In genomic region chr3:100762895-100763294, GRCm38 (mm10) we compare ENCODE assay signal across 22 mouse cellular contexts.
DNase-seq lines count a peak whose midpoint lies in the region; ATAC-seq and TF ChIP-seq lines count a peak whose summit lies in the region.
"Had no signal": no experiment of that assay in that cellular context is flagged by ENCODE, and none has a peak within 500 bp of the region (broad histone marks: within the 10 kb centered on the region; RNA-seq: fewer than 3 reads in every experiment).

No protein-coding gene starts in this region.

- ATAC-seq in embryonic facial prominence, embryonic 14.5 days (ENCODE audit: low read depth): no peak
- ATAC-seq in stomach, postnatal 0 days (ENCODE audit: low FRiP score, low TSS enrichment): 0 out of 2 replicates have a peak, but pooled peaks have one; percentile 29
- ATAC-seq: activated CD4-positive, CD25-positive, alpha-beta regulatory T cell, adult 4 months; CD4-positive, CD25-positive, alpha-beta regulatory T cell, adult 4 months; Patski had no signal

- no peak overlapping the region for H3K27ac ChIP-seq in embryonic facial prominence, embryonic 14.5 days (replicated peaks; ENCODE audit: low read depth, low read length)
- no peak overlapping the region for H3K27ac ChIP-seq in embryonic facial prominence, embryonic 10.5 days (replicated peaks)
- H3K27ac ChIP-seq in stomach, postnatal 0 days (replicated peaks): no peak overlapping the region

- no peaks in the 10 kb centered on the region for H3K27me3 ChIP-seq in embryonic facial prominence, embryonic 14.5 days (replicated peaks; ENCODE audit: control insufficient read depth, insufficient read depth, low read length)
- H3K27me3 ChIP-seq in embryonic facial prominence, embryonic 10.5 days (replicated peaks; ENCODE audit: low read depth, poor library complexity, severe bottlenecking): no peaks in the 10 kb centered on the region
- no peaks in the 10 kb centered on the region for H3K27me3 ChIP-seq in stomach, postnatal 0 days (ENCODE audit: control insufficient read depth, insufficient read depth, low read length)
- H3K27me3 ChIP-seq: CH12.LX had no signal

- no peak for TF ChIP-seq CTCF in stomach, postnatal 0 days (IDR thresholded peaks at IDR 0.05; ENCODE audit: low read depth)

- peak; percentile 57 for DNase-seq in embryonic facial prominence, embryonic 14.5 days (ENCODE audit: low spot score)
- no peak for DNase-seq in embryonic facial prominence, embryonic 10.5 days (ENCODE audit: low spot score)
- DNase-seq in fat pad, adult 2 months (ENCODE audit: extremely low read depth, low read depth, low spot score): peak; percentile 83
- DNase-seq in gonadal fat pad, adult 2 months (ENCODE audit: low read depth): peak; percentile 90
- no peak for DNase-seq in stomach, postnatal 0 days (ENCODE audit: low spot score)
- no peak for DNase-seq in layer of hippocampus, postnatal 25 days (ENCODE audit: extremely low spot score in 1 of 2, low spot score in 1 of 2)
- no peak for DNase-seq in layer of hippocampus, postnatal 36 days
- DNase-seq in urinary bladder, adult 18-20 months (ENCODE audit: low spot score in 2 of 2): no peak
- DNase-seq: adrenal gland, adult 2 months; adrenal gland, adult 8-10 months; adrenal gland, postnatal 10 days; adrenal gland, postnatal 14 days; adrenal gland, postnatal 25 days; adrenal gland, postnatal 36 days; B cell, adult 2 months; cerebellum, adult 11 months; cerebellum, adult 11-12 months had no signal

- H3K9me3 ChIP-seq in embryonic facial prominence, embryonic 14.5 days (ENCODE audit: control insufficient read depth, low read length): no peaks in the 10 kb centered on the region
- H3K9me3 ChIP-seq in embryonic facial prominence, embryonic 10.5 days: no peaks in the 10 kb centered on the region
- H3K9me3 ChIP-seq in stomach, postnatal 0 days (ENCODE audit: control insufficient read depth, low read length): no peaks in the 10 kb centered on the region
- H3K9me3 ChIP-seq: G1E had no signal

- no peak overlapping the region for H3K4me2 ChIP-seq in embryonic facial prominence, embryonic 14.5 days (ENCODE audit: low read depth, low read length)
- H3K4me2 ChIP-seq in stomach, postnatal 0 days (replicated peaks; ENCODE audit: low read depth): no peak overlapping the region

- no peaks in the 10 kb centered on the region for H3K36me3 ChIP-seq in embryonic facial prominence, embryonic 14.5 days (ENCODE audit: control insufficient read depth, insufficient read depth, low read length)
- H3K36me3 ChIP-seq in embryonic facial prominence, embryonic 10.5 days (replicated peaks): no peaks in the 10 kb centered on the region
- H3K36me3 ChIP-seq in stomach, postnatal 0 days (ENCODE audit: control insufficient read depth, insufficient read depth, low read length): no peaks in the 10 kb centered on the region
- H3K36me3 ChIP-seq: G1E had no signal

- H3K4me3 ChIP-seq in embryonic facial prominence, embryonic 14.5 days (ENCODE audit: low read depth, low read length): no peak overlapping the region
- no peak overlapping the region for H3K4me3 ChIP-seq in embryonic facial prominence, embryonic 10.5 days
- no peak overlapping the region for H3K4me3 ChIP-seq in stomach, postnatal 0 days (ENCODE audit: low read depth, low read length)

- H3K4me1 ChIP-seq in embryonic facial prominence, embryonic 14.5 days (ENCODE audit: control insufficient read depth, insufficient read depth, low read length): no peaks in the 10 kb centered on the region
- H3K4me1 ChIP-seq in embryonic facial prominence, embryonic 10.5 days: peaks cover 1% of the 10 kb centered on the region; the same call in 1 of the 2 replicates
- H3K4me1 ChIP-seq in stomach, postnatal 0 days (replicated peaks; ENCODE audit: control insufficient read depth, insufficient read depth): no peaks in the 10 kb centered on the region

- H3K9ac ChIP-seq in embryonic facial prominence, embryonic 14.5 days (ENCODE audit: low read depth, low read length): no peak overlapping the region
- no peak overlapping the region for H3K9ac ChIP-seq in stomach, postnatal 0 days (ENCODE audit: low read length)

- no peak for TF ChIP-seq EP300 in stomach, postnatal 0 days (optimal IDR thresholded peaks at IDR 0.05)

Comparison
In these comparisons a context has a peak if more than half of its experiments do, and no peak if none do; other contexts are left out.
1. DNase-seq: peak in embryonic facial prominence, embryonic 14.5 days (single experiment), fat pad, adult 2 months (single experiment) and gonadal fat pad, adult 2 months (single experiment); none in embryonic facial prominence, embryonic 10.5 days (single experiment), stomach, postnatal 0 days (single experiment), layer of hippocampus, postnatal 25 days (0 of 2), layer of hippocampus, postnatal 36 days (0 of 2) and urinary bladder, adult 18-20 months (0 of 2).